Mouse (Mus musculus) ovary, adult 10 weeks (tissue): ENCODE results near the gene Olfr112. TPM values are rescaled to one million over a fixed set of nuclear protein-coding genes. Genes with fewer than 3 reads are reported as not detected.

Experiments used
- polyA plus RNA-seq: library from polyadenylated mRNA; stranded (reverse); fragments of 350-450 nt; fragmentation: Illumina TruSeq; extraction: RNeasy Lipid Tissue Mini Kit (QIAGEN cat#74804); gene quantifications from one replicate; pipeline ENCODE4 v1.2.3, GENCODE M21; 2014

Gene Olfr112
- polyA plus RNA-seq: not detected

DNA sequence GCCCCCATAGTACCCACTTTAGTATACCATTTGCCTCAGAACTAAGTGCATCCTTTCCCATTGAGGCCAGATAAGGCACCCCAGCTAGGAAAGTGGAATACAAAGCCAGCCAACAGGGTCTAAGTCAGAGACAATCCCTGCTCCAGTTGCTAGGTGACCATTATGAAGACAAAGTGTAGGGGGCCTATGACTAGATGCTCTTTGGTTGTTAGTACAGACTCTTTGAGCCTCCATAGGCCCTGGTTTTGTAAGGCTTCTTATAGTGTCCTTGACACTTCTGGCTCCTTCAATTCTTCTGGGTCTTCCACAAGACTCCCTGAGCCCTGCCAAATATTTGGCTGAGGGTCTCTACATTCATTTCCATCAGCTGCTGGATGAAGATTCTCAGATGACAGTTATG is at the start of gene Olfr112:
Gene Olfr112, minus strand, starts transcription at position 101 of the 400 bp plus-strand sequence.

DNA sequence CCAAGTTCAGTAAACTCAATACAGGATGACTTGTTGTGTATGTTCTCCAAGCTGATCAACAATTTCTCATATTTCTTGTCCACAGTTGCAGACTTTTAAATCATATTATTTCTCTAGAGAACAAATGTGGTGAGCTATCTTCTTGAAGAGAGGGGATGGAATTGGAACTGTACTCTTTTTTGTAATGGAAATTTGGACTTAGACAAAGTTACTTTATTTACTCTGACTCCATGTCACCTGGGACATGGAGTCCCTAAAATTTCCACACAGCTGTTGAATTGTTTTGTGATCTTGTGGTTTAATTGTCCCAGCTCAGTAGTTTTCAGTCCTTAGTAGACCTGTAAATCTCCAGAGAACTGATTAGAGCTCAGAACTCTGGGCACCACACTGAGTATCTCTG is 23.4 kb upstream of the Olfr112 start, which contains the start of gene Olfr114:
Gene Olfr114, minus strand, starts transcription at position 101 of the 400 bp plus-strand sequence.

GRCm38 (mm10) chr17:37577563-37577962 is 8.3 kb upstream of the Olfr112 start, which contains the start of gene Olfr113:
Gene Olfr113, minus strand, starts transcription at chr17:37577663.

Other genes with a start within 250 kb of the Olfr112 start
- not detected for gene Olfr103, start 229.8 kb downstream of the Olfr112 start, polyA plus RNA-seq
- gene Olfr104-ps, start 209.9 kb downstream of the Olfr112 start, polyA plus RNA-seq: not detected
- gene Olfr105-ps, start 190.4 kb downstream of the Olfr112 start, polyA plus RNA-seq: not detected
- gene Olfr106-ps, start 179.1 kb downstream of the Olfr112 start, polyA plus RNA-seq: not detected
- gene Olfr107, start 170.2 kb downstream of the Olfr112 start, polyA plus RNA-seq: not detected
- gene Olfr108, start 124.0 kb downstream of the Olfr112 start, polyA plus RNA-seq: not detected
- not detected for gene Olfr109, start 110.5 kb downstream of the Olfr112 start, polyA plus RNA-seq
- 1.7 TPM for gene H2-M2, start 85.9 kb downstream of the Olfr112 start, polyA plus RNA-seq
- gene Olfr110, start 77.0 kb downstream of the Olfr112 start, polyA plus RNA-seq: not detected
- 0.34 TPM for gene Olfr111, start 61.4 kb downstream of the Olfr112 start, polyA plus RNA-seq
- gene Olfr113, start 8.2 kb upstream of the Olfr112 start, polyA plus RNA-seq: not detected
- gene Olfr114, start 23.3 kb upstream of the Olfr112 start, polyA plus RNA-seq: not detected
- not detected for gene Olfr115, start 57.7 kb upstream of the Olfr112 start, polyA plus RNA-seq
- not detected for gene Olfr116, start 57.7 kb upstream of the Olfr112 start, polyA plus RNA-seq
- gene Olfr117, start 94.3 kb upstream of the Olfr112 start, polyA plus RNA-seq: not detected
- not detected for gene Olfr118, start 97.5 kb upstream of the Olfr112 start, polyA plus RNA-seq
- not detected for gene Olfr119, start 127.1 kb upstream of the Olfr112 start, polyA plus RNA-seq
- gene Olfr120, start 152.4 kb upstream of the Olfr112 start, polyA plus RNA-seq: not detected
- gene Olfr121, start 179.4 kb upstream of the Olfr112 start, polyA plus RNA-seq: not detected
- not detected for gene Olfr122, start 199.2 kb upstream of the Olfr112 start, polyA plus RNA-seq
- not detected for gene Olfr123, start 224.1 kb upstream of the Olfr112 start, polyA plus RNA-seq
- gene Olfr124, start 230.4 kb upstream of the Olfr112 start, polyA plus RNA-seq: not detected